Mouse (Mus musculus): ENCODE data around the gene Pdzk1ip1. TPM values are rescaled to one million over a fixed set of nuclear protein-coding genes. Genes with fewer than 3 reads are reported as not detected.

Gene Pdzk1ip1
- 1.3 TPM in 1 of 2 replicates, not detected in the other for polyA plus RNA-seq (2012; ENCODE audit: insufficient read depth, insufficient read length, missing spikeins)

DNA sequence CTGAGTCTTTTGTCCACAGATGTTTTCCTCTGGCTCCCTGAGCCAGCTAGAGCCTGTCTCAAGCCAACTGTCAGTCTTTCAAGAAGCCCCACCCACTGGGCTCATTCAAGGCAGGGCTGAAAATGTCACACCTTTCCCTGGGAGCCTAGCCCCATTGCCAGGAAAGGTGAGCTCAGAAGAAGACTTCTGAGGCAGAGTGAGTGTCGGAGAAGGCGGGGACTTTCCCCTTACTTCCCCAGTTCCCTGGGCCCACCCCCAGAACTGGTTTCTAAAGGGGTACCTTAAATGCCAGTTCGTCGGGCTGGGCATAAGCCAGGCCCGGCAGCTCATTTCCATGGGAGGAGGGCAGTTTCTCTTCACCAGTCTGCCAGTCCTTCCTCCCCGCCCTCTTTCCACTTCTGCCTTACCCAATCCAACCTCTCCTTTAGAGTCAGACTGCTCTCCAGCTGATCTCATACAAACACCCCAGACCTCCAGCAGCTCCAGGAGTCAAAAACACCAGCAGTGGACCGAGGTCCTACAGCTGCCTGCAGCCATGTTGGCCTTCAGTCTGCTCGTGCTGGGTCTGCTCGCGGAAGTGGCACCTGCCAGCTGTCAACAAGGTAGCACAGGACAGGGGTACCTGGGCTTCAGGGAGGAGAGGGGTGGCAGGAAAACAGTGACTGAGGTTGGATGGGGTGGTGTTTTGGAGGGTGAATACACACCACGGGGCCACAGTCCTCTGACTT, at the start of gene Pdzk1ip1:
Gene Pdzk1ip1 (plus strand): TSS at position 98 of the 728 bp plus-strand sequence.
- no peaks in the 10 kb centered on the region for H3K4me1 ChIP-seq (ENCODE audit: control insufficient read depth, insufficient read depth, insufficient read length, low read length)
- H3K27ac ChIP-seq (replicated peaks; ENCODE audit: low read depth, low read length): no peak within 1 kb of the TSS
- no peak within 1 kb of the TSS for H3K4me3 ChIP-seq (ENCODE audit: insufficient read depth, low read depth, low read length)

DNA sequence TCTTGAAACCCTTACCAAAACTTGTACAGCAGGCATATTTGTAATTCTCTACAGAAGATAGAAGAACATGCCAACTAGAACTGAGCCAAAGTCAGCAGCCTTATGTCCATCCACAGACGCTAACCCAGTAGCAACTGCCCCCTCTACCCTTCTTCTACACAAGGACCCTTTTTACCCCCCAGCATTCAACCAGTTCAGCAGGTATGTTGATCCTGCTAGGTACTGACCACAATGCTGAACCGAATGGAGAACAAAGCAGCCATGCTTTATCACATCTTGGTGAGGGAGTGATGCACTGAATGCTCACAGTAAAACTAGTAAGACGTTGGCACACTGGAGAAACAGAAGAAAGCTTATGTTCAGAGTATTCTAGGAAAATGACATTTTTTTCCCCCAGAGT, 42.9 kb upstream of the Pdzk1ip1 start:
- Histone ChIP-seq H3K27ac (replicated peaks; ENCODE audit: low read depth, low read length) (no peak overlapping the region), H3K4me3 (ENCODE audit: insufficient read depth, low read depth, low read length) (no peak overlapping the region), H3K4me1 (ENCODE audit: control insufficient read depth, insufficient read depth, insufficient read length, low read length) (no peaks in the 10 kb centered on the region)

DNA sequence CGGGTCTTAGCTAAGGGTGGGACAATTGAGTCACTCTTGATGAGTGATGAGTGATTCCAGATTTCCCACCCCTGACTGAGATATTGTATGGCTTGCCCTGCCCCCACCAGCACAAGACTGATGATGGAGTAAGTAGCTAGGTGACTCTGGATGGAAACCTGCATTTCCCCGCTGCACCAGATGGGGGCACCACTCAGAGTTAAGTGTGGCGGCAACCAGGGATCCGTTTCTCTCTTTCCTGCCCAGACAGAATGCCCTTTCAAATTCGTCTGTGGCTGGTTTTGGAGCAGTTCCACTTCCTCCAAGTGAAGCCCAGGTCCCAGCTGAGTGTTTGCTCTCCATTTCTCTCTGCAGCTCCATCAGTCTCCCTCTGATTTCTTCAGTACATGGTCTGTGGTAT, 40.8 kb upstream of the Pdzk1ip1 start:
- Histone ChIP-seq H3K4me1 (ENCODE audit: control insufficient read depth, insufficient read depth, insufficient read length, low read length) (0 out of 2 replicates have a peak, but pooled peaks cover 2% of the 10 kb centered on the region), H3K4me3 (ENCODE audit: insufficient read depth, low read depth, low read length) (no peak overlapping the region), H3K27ac (replicated peaks; ENCODE audit: low read depth, low read length) (no peak overlapping the region)

GRCm38 (mm10) chr4:115048190-115048589, 40.3 kb upstream of the Pdzk1ip1 start:
- Histone ChIP-seq H3K4me3 (ENCODE audit: insufficient read depth, low read depth, low read length) (no peak overlapping the region), H3K4me1 (ENCODE audit: control insufficient read depth, insufficient read depth, insufficient read length, low read length) (0 out of 2 replicates have a peak, but pooled peaks cover 2% of the 10 kb centered on the region), H3K27ac (replicated peaks; ENCODE audit: low read depth, low read length) (no peak overlapping the region)

- no peak overlapping the region for H3K4me3 ChIP-seq (ENCODE audit: insufficient read depth, low read depth, low read length)
- no peak overlapping the region for H3K27ac ChIP-seq (replicated peaks; ENCODE audit: low read depth, low read length)
- 0 out of 2 replicates have a peak, but pooled peaks cover 2% of the 10 kb centered on the region for H3K4me1 ChIP-seq (ENCODE audit: control insufficient read depth, insufficient read depth, insufficient read length, low read length)
These were observed 37.3 kb upstream of the Pdzk1ip1 start for GRCm38 (mm10) chr4:115051245-115051644.

- H3K27ac ChIP-seq (replicated peaks; ENCODE audit: low read depth, low read length): peak overlapping the region; percentile 98
- peak overlapping the region; percentile 43 for H3K4me3 ChIP-seq (ENCODE audit: insufficient read depth, low read depth, low read length)
- 0 out of 2 replicates have a peak, but pooled peaks cover 2% of the 10 kb centered on the region for H3K4me1 ChIP-seq (ENCODE audit: control insufficient read depth, insufficient read depth, insufficient read length, low read length)
These were observed 36.0 kb upstream of the Pdzk1ip1 start for GRCm38 (mm10) chr4:115052343-115053005.

- Histone ChIP-seq H3K4me3 (ENCODE audit: insufficient read depth, low read depth, low read length) (no peak overlapping the region), H3K4me1 (ENCODE audit: control insufficient read depth, insufficient read depth, insufficient read length, low read length) (0 out of 2 replicates have a peak, but pooled peaks cover 2% of the 10 kb centered on the region), H3K27ac (replicated peaks; ENCODE audit: low read depth, low read length) (no peak overlapping the region; the same call in 1 of the 2 replicates)
These were observed 33.5 kb upstream of the Pdzk1ip1 start for GRCm38 (mm10) chr4:115055044-115055443.

- Histone ChIP-seq H3K27ac (replicated peaks; ENCODE audit: low read depth, low read length) (peak overlapping the region; percentile 98), H3K4me3 (ENCODE audit: insufficient read depth, low read depth, low read length) (no peak overlapping the region), H3K4me1 (ENCODE audit: control insufficient read depth, insufficient read depth, insufficient read length, low read length) (0 out of 2 replicates have a peak, but pooled peaks cover 2% of the 10 kb centered on the region)
These were observed 32.8 kb upstream of the Pdzk1ip1 start for GRCm38 (mm10) chr4:115055691-115056090.

DNA sequence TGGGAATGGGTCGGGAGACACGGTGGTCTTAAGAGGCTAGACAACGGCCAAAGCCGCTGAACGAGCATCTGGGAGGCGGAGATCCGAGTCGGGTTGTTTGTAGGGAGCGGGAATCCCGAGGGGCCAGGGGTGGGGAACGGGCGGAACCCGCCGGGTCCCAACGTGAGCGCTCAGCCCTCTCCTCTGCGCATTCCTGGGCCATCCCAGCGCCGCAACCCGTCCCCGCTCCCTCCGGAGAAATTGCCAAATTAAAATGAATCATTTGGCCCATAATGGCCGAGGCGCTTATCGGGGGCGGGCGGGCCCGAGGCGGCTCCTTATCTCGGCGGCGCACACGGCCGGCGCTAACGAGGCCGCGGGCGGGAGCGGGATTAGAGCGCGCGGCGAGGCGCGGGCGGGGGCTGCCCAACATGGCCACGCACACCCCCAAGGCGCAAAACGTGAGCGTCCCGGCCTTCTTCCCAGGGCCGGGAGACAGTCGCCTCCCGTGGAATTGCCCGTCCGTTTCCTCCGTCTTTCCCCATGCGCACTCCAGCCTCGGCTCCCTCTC, 32.1 kb upstream of the Pdzk1ip1 start, which contains the start of gene Tal1:
Gene Tal1 (plus strand): TSS at position 56 of the 550 bp plus-strand sequence.
- 0 out of 2 replicates have a peak, but pooled peaks cover 2% of the 10 kb centered on the region for H3K4me1 ChIP-seq (ENCODE audit: control insufficient read depth, insufficient read depth, insufficient read length, low read length)

DNA sequence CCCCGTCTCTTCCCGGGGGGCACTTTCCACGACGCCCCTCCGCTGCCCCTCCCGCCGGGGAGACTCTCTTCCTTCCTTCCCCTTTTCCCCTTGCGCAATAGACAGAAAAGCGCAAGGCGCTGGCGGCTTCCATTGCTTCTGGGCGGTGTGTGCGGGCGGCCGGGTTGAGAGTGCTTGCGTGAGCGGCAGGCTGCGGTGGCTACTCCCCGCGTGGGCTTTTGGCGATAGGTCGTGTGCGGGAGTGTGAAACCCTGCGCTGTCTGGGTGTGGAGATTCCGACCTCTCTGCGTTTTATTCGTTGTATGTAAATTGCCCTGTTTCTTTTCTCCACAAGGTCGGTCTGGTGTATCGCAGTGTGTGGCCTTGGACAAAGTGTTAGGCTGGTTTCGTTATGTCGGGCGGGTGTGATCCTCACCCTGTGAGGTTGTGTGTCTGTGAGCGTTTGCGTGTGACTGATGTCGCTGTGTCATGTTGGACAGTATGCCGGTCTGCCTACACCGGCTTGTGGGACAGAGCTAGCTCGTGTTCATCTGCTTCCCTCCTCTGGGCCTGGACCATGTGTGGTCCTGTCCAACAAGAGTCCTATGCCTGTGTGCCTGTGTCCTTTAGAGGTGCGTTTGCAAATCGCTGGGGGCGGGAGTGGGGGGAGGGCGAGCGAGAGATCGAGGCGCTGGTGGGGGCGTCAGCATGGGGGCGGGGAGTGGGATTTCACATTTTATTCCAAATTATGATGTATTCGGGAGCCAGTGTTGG, 31.4 kb upstream of the Pdzk1ip1 start:
- Histone ChIP-seq H3K27ac (replicated peaks; ENCODE audit: low read depth, low read length) (peak overlapping the region; percentile 98), H3K4me1 (ENCODE audit: control insufficient read depth, insufficient read depth, insufficient read length, low read length) (0 out of 2 replicates have a peak, but pooled peaks cover 2% of the 10 kb centered on the region), H3K4me3 (ENCODE audit: insufficient read depth, low read depth, low read length) (peak overlapping the region; percentile 73)

More for the DNA sequence above, 32.1 kb upstream of the Pdzk1ip1 start, which contains the start of gene Tal1:
- Histone ChIP-seq H3K27ac (replicated peaks; ENCODE audit: low read depth, low read length) (peak within 1 kb of the TSS; percentile 98), H3K4me3 (ENCODE audit: insufficient read depth, low read depth, low read length) (peak within 1 kb of the TSS; percentile 73)

- H3K4me1 ChIP-seq (ENCODE audit: control insufficient read depth, insufficient read depth, insufficient read length, low read length): no peaks in the 10 kb centered on the region
- H3K27ac ChIP-seq (replicated peaks; ENCODE audit: low read depth, low read length): peak overlapping the region; percentile 98
- H3K4me3 ChIP-seq (ENCODE audit: insufficient read depth, low read depth, low read length): peak overlapping the region; percentile 73
These were observed 30.7 kb upstream of the Pdzk1ip1 start for GRCm38 (mm10) chr4:115057674-115058316.

- no peaks in the 10 kb centered on the region for H3K4me1 ChIP-seq (ENCODE audit: control insufficient read depth, insufficient read depth, insufficient read length, low read length)
- H3K27ac ChIP-seq (replicated peaks; ENCODE audit: low read depth, low read length): peak overlapping the region; percentile 98
- H3K4me3 ChIP-seq (ENCODE audit: insufficient read depth, low read depth, low read length): peak overlapping the region; percentile 73
These were observed 30.2 kb upstream of the Pdzk1ip1 start for GRCm38 (mm10) chr4:115058317-115058761.

- no peaks in the 10 kb centered on the region for H3K4me1 ChIP-seq (ENCODE audit: control insufficient read depth, insufficient read depth, insufficient read length, low read length)
- peak overlapping the region; percentile 98 for H3K27ac ChIP-seq (replicated peaks; ENCODE audit: low read depth, low read length)
- peak overlapping the region; percentile 73 for H3K4me3 ChIP-seq (ENCODE audit: insufficient read depth, low read depth, low read length)
These were observed 29.5 kb upstream of the Pdzk1ip1 start for GRCm38 (mm10) chr4:115058871-115059590.

Measured in brown adipose tissue, adult 24 weeks (tissue).